Mouse (Mus musculus): ENCODE measurements at regions not wholly inside any gene's neighbourhood (a gene's known extent, or its start where the extent isn't known, plus 50 kb on each side); places are given as distances from the start of the nearest gene placed in this dataset.

DNA sequence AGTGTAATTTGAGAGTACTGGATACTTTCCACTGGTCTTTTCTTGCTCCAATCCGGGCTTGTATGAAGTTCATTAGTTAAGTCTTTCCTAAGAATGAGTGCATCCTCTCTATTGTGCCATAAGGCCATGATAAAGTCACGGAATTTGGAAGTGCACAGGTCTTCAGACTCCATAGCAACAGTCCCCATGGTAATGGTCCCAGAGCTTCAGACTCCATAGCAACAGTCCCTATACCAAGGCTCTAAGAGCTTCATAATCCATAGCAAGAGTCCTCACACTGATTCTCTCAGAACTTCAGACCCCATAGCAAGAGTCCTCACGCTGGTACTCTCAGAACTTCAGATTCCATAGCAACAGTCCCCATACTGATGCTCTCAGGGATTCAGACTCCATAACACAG is 214.5 kb upstream of the Far2 start:
- no peak for TF ChIP-seq UBTF (IDR thresholded peaks at IDR 0.05; ENCODE audit: borderline replicate concordance, insufficient read depth, low read depth, low read length)
- no peak for TF ChIP-seq MAX (IDR thresholded peaks at IDR 0.05; ENCODE audit: low read length)
- TF ChIP-seq ETS1 (IDR thresholded peaks at IDR 0.05; ENCODE audit: low read depth, low read length), result no peak
- TF ChIP-seq BHLHE40 (IDR thresholded peaks at IDR 0.05; ENCODE audit: borderline replicate concordance, low read depth, low read length), result no peak
- TF ChIP-seq ELF1 (IDR thresholded peaks at IDR 0.05; ENCODE audit: low read depth, low read length), result no peak
- TF ChIP-seq MAFK (IDR thresholded peaks at IDR 0.05; ENCODE audit: borderline replicate concordance, low read depth, low read length), result no peak
- TF ChIP-seq POLR2AphosphoS2 (IDR thresholded peaks at IDR 0.05; ENCODE audit: low read length), result no peak
- TF ChIP-seq ZC3H11A (IDR thresholded peaks at IDR 0.05; ENCODE audit: low read depth, low read length), result no peak
- no peak for TF ChIP-seq SIN3A (IDR thresholded peaks at IDR 0.05; ENCODE audit: low read length)
- TF ChIP-seq MAZ (IDR thresholded peaks at IDR 0.05; ENCODE audit: low read depth, low read length), result no peak
- no peak for TF ChIP-seq HCFC1 (IDR thresholded peaks at IDR 0.05; ENCODE audit: low read depth, low read length)
- Histone ChIP-seq H3K9ac (ENCODE audit: control insufficient read depth, low read depth, low read length, poor library complexity, severe bottlenecking) (no peak overlapping the region), H3K27me3 (ENCODE audit: control insufficient read depth in 1 of 2, insufficient read depth in 2 of 2, low read length in 2 of 2) (no peaks in the 10 kb centered on the region), H3K4me3 (ENCODE audit: control insufficient read depth in 1 of 2, insufficient read depth in 1 of 2, low read depth in 2 of 2, low read length in 2 of 2) (no peak overlapping the region), H3K4me1 (ENCODE audit: control insufficient read depth in 1 of 2, insufficient read depth in 2 of 2, low read length in 2 of 2) (no peaks in the 10 kb centered on the region), H3K9me3 (replicated peaks; ENCODE audit: insufficient read depth, low read length) (no peaks in the 10 kb centered on the region), H3K79me2 (ENCODE audit: control insufficient read depth, insufficient read depth, low read length, poor library complexity) (no peaks in the 10 kb centered on the region), H3K36me3 (ENCODE audit: control insufficient read depth in 1 of 2, insufficient read depth in 2 of 2, low read length in 2 of 2) (no peaks in the 10 kb centered on the region), H3K27ac (ENCODE audit: control insufficient read depth, low read depth, low read length) (no peak overlapping the region)
- DNase-seq (ENCODE audit: low read depth, low spot score), result no peak

DNA sequence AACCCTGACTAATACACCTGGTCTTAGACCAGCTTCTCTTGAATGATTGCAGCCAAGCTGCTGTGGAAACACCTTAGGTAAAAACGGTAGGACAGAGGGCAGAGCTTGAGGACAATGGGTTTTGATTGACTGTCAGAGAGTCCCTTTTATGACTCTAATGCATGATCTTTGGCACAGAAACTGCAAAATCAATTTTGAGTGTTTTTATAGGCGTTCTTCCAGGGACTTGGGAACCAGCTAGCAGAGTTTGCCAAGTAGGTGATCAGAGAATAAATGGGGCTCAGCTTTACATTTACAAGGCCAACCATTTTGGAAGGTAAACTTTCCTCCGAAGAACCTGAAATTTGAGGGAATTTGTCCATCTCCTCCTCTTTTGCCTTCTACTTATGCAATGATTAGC is 213.6 kb upstream of the Far2 start:
- no peak overlapping the region for H3K9ac ChIP-seq (ENCODE audit: control insufficient read depth, low read depth, low read length, poor library complexity, severe bottlenecking)
- no peaks in the 10 kb centered on the region for H3K4me1 ChIP-seq (ENCODE audit: control insufficient read depth in 1 of 2, insufficient read depth in 2 of 2, low read length in 2 of 2)
- H3K79me2 ChIP-seq (ENCODE audit: control insufficient read depth, insufficient read depth, low read length, poor library complexity), result no peaks in the 10 kb centered on the region
- no peaks in the 10 kb centered on the region for H3K36me3 ChIP-seq (ENCODE audit: control insufficient read depth in 1 of 2, insufficient read depth in 2 of 2, low read length in 2 of 2)
- H3K4me3 ChIP-seq (ENCODE audit: control insufficient read depth in 1 of 2, insufficient read depth in 1 of 2, low read depth in 2 of 2, low read length in 2 of 2), result no peak overlapping the region
- TF ChIP-seq ZC3H11A (IDR thresholded peaks at IDR 0.05; ENCODE audit: low read depth, low read length) (no peak), TBP (IDR thresholded peaks at IDR 0.05; ENCODE audit: low read depth, low read length) (no peak), MAFK (IDR thresholded peaks at IDR 0.05; ENCODE audit: borderline replicate concordance, low read depth, low read length) (no peak), MYB (IDR thresholded peaks at IDR 0.05; ENCODE audit: low read depth, low read length) (no peak), MAX (IDR thresholded peaks at IDR 0.05; ENCODE audit: low read length) (no peak), MYC (IDR thresholded peaks at IDR 0.05; ENCODE audit: low read depth, low read length) (no peak), BHLHE40 (IDR thresholded peaks at IDR 0.05; ENCODE audit: borderline replicate concordance, low read depth, low read length) (no peak), EP300 (IDR thresholded peaks at IDR 0.05; ENCODE audit: low read depth in 1 of 2, low read length in 2 of 2) (no peak), POLR2AphosphoS2 (IDR thresholded peaks at IDR 0.05; ENCODE audit: low read length) (no peak), MEF2A (IDR thresholded peaks at IDR 0.05; ENCODE audit: extremely low read depth, insufficient replicate concordance, low read depth, low read length, poor library complexity, severe bottlenecking) (no peak), USF1 (IDR thresholded peaks at IDR 0.05; ENCODE audit: low read depth, low read length) (no peak), UBTF (IDR thresholded peaks at IDR 0.05; ENCODE audit: borderline replicate concordance, insufficient read depth, low read depth, low read length) (no peak), KAT2A (conservative IDR thresholded peaks at IDR 0.05; ENCODE audit: low read depth, low read length) (no peak), SMC3 (IDR thresholded peaks at IDR 0.05; ENCODE audit: low read depth, low read length) (no peak), E2F4 (IDR thresholded peaks at IDR 0.05; ENCODE audit: borderline replicate concordance, low read depth, low read length) (no peak), ELF1 (IDR thresholded peaks at IDR 0.05; ENCODE audit: low read depth, low read length) (no peak)
- no peak overlapping the region for H3K27ac ChIP-seq (ENCODE audit: control insufficient read depth, low read depth, low read length)
- no peak for DNase-seq (ENCODE audit: low read depth, low spot score)
- no peaks in the 10 kb centered on the region for H3K27me3 ChIP-seq (ENCODE audit: control insufficient read depth in 1 of 2, insufficient read depth in 2 of 2, low read length in 2 of 2)
- H3K9me3 ChIP-seq (replicated peaks; ENCODE audit: insufficient read depth, low read length), result no peaks in the 10 kb centered on the region
